In genomic region chr17:31583781-31584180, GRCm38 (mm10) we compare ENCODE assay signal across 28 mouse cellular contexts. TPM values are rescaled to one million over a fixed set of nuclear protein-coding genes. Genes with fewer than 3 reads are reported as not detected.
A peak's percentile ranks its signal among the peaks of the same experiment; 100 is the strongest.
DNase-seq lines count a peak whose midpoint lies in the region; ATAC-seq and TF ChIP-seq lines count a peak whose summit lies in the region.
"Had no signal": no experiment of that assay in that cellular context is flagged by ENCODE, and none has a peak within 500 bp of the region (broad histone marks: within the 10 kb centered on the region; RNA-seq: fewer than 3 reads in every experiment).

No protein-coding gene starts in this region.

- no peak for DNase-seq in intestine, embryonic 14.5 days (ENCODE audit: low spot score)
- DNase-seq in retina, postnatal 7 days (ENCODE audit: low read depth, low spot score): peak; percentile 13
- DNase-seq in retina, postnatal 1 day: no peak
- no peak for DNase-seq in kidney, postnatal 4 days
- DNase-seq: adrenal gland, postnatal 25 days; cerebellum, adult 18-20 months; cerebellum, postnatal 10 days; gastrocnemius, adult 2 months; gastrocnemius, postnatal 36 days; heart, adult 2 months; heart, postnatal 14 days; kidney, adult 18-20 months; kidney, postnatal 25 days; right cerebral cortex, postnatal 4 days; thymus, postnatal 4 days had no signal

- no peaks in the 10 kb centered on the region for H3K27me3 ChIP-seq in forebrain, embryonic 12.5 days
- no peaks in the 10 kb centered on the region for H3K27me3 ChIP-seq in forebrain, embryonic 15.5 days
- no peaks in the 10 kb centered on the region for H3K27me3 ChIP-seq in intestine, embryonic 14.5 days (replicated peaks; ENCODE audit: control insufficient read depth, insufficient read depth, low read length)
- no peaks in the 10 kb centered on the region for H3K27me3 ChIP-seq in intestine, postnatal 0 days (replicated peaks; ENCODE audit: control insufficient read depth, insufficient read depth, low read length)
- H3K27me3 ChIP-seq: embryonic facial prominence, embryonic 15.5 days; forebrain, embryonic 13.5 days; kidney, embryonic 15.5 days; limb, embryonic 13.5 days; lung, embryonic 15.5 days; midbrain, embryonic 13.5 days; neural tube, embryonic 12.5 days had no signal

- H3K36me3 ChIP-seq in forebrain, embryonic 12.5 days (replicated peaks): peaks cover 8% of the 10 kb centered on the region
- H3K36me3 ChIP-seq in forebrain, embryonic 15.5 days: peaks cover 8% of the 10 kb centered on the region; the same call in 1 of the 2 replicates
- H3K36me3 ChIP-seq in intestine, embryonic 14.5 days (ENCODE audit: control insufficient read depth, insufficient read depth, low read length): peaks cover 14% of the 10 kb centered on the region
- 0 out of 2 replicates have a peak, but pooled peaks cover 7% of the 10 kb centered on the region for H3K36me3 ChIP-seq in intestine, postnatal 0 days (ENCODE audit: control insufficient read depth, insufficient read depth)

- H3K9ac ChIP-seq in forebrain, embryonic 12.5 days: no peak overlapping the region
- no peak overlapping the region for H3K9ac ChIP-seq in forebrain, embryonic 15.5 days (replicated peaks)
- no peak overlapping the region for H3K9ac ChIP-seq in intestine, embryonic 14.5 days (ENCODE audit: low read length)
- no peak overlapping the region for H3K9ac ChIP-seq in intestine, postnatal 0 days (ENCODE audit: low read depth, low read length)
- H3K9ac ChIP-seq: embryonic facial prominence, embryonic 15.5 days; forebrain, embryonic 13.5 days; kidney, embryonic 15.5 days; lung, embryonic 15.5 days; midbrain, embryonic 13.5 days; neural tube, embryonic 12.5 days had no signal

- no peak overlapping the region for H3K4me2 ChIP-seq in forebrain, embryonic 12.5 days
- H3K4me2 ChIP-seq in forebrain, embryonic 15.5 days (replicated peaks): no peak overlapping the region
- no peak overlapping the region for H3K4me2 ChIP-seq in intestine, embryonic 14.5 days (ENCODE audit: low read length)
- H3K4me2 ChIP-seq in intestine, postnatal 0 days (replicated peaks; ENCODE audit: low read depth): no peak overlapping the region
- H3K4me2 ChIP-seq: embryonic facial prominence, embryonic 15.5 days; forebrain, embryonic 13.5 days; kidney, embryonic 15.5 days; limb, embryonic 13.5 days; liver, embryonic 11.5 days; lung, embryonic 15.5 days; midbrain, embryonic 13.5 days; neural tube, embryonic 12.5 days had no signal

- no peak for ATAC-seq in forebrain, embryonic 12.5 days (ENCODE audit: low FRiP score)
- ATAC-seq in forebrain, embryonic 15.5 days (replicated peaks): no peak
- ATAC-seq in intestine, embryonic 14.5 days (replicated peaks; ENCODE audit: low FRiP score, low TSS enrichment, low read depth): no peak
- no peak for ATAC-seq in intestine, postnatal 0 days
- ATAC-seq: forebrain, embryonic 13.5 days; midbrain, embryonic 13.5 days had no signal

- H3K4me1 ChIP-seq in forebrain, embryonic 12.5 days: peaks cover 18% of the 10 kb centered on the region
- peaks cover 33% of the 10 kb centered on the region for H3K4me1 ChIP-seq in forebrain, embryonic 15.5 days
- peaks cover 3% of the 10 kb centered on the region for H3K4me1 ChIP-seq in intestine, embryonic 14.5 days (replicated peaks; ENCODE audit: control insufficient read depth, insufficient read depth, low read length)
- H3K4me1 ChIP-seq in intestine, postnatal 0 days (replicated peaks; ENCODE audit: control insufficient read depth, insufficient read depth, low read length): no peaks in the 10 kb centered on the region

- no peaks in the 10 kb centered on the region for H3K9me3 ChIP-seq in forebrain, embryonic 12.5 days
- no peaks in the 10 kb centered on the region for H3K9me3 ChIP-seq in forebrain, embryonic 15.5 days
- no peaks in the 10 kb centered on the region for H3K9me3 ChIP-seq in intestine, embryonic 14.5 days (ENCODE audit: control insufficient read depth, low read length)
- no peaks in the 10 kb centered on the region for H3K9me3 ChIP-seq in intestine, postnatal 0 days (ENCODE audit: control insufficient read depth)
- H3K9me3 ChIP-seq: embryonic facial prominence, embryonic 15.5 days; forebrain, embryonic 13.5 days; hindbrain, embryonic 10.5 days; kidney, embryonic 15.5 days; limb, embryonic 13.5 days; lung, embryonic 15.5 days; midbrain, embryonic 13.5 days; neural tube, embryonic 12.5 days had no signal

- H3K4me3 ChIP-seq in forebrain, embryonic 12.5 days (replicated peaks): no peak overlapping the region
- no peak overlapping the region for H3K4me3 ChIP-seq in forebrain, embryonic 15.5 days
- H3K4me3 ChIP-seq in intestine, embryonic 14.5 days (ENCODE audit: low read depth, low read length): no peak overlapping the region
- H3K4me3 ChIP-seq in intestine, postnatal 0 days (ENCODE audit: low read depth, low read length): no peak overlapping the region
- H3K4me3 ChIP-seq: embryonic facial prominence, embryonic 15.5 days; forebrain, embryonic 13.5 days; gastrocnemius, adult 2 months; heart, adult 2 months; hindbrain, embryonic 10.5 days; kidney, embryonic 15.5 days; layer of hippocampus, adult 2 months; limb, embryonic 13.5 days; lung, embryonic 15.5 days; midbrain, embryonic 13.5 days; neural tube, embryonic 12.5 days had no signal

- WGBS in forebrain, embryonic 12.5 days: 88% methylated on average over 6 of the region's 6 CpGs
- 84% methylated on average over 6 of the region's 6 CpGs for WGBS in forebrain, embryonic 15.5 days
- 84% methylated on average over 6 of the region's 6 CpGs for WGBS in intestine, embryonic 14.5 days
- 86% methylated on average over 6 of the region's 6 CpGs for WGBS in intestine, postnatal 0 days

- 0 out of 2 replicates have a peak overlapping the region, but pooled peaks have one; percentile 14 for H3K27ac ChIP-seq in forebrain, embryonic 12.5 days
- H3K27ac ChIP-seq in forebrain, embryonic 15.5 days (replicated peaks): no peak overlapping the region
- peak overlapping the region; percentile 22; the same call in 1 of the 2 replicates for H3K27ac ChIP-seq in intestine, embryonic 14.5 days (ENCODE audit: low read depth)
- no peak overlapping the region for H3K27ac ChIP-seq in intestine, postnatal 0 days (ENCODE audit: low read depth, low read length)
- H3K27ac ChIP-seq: forebrain, embryonic 13.5 days; gastrocnemius, adult 2 months; heart, adult 2 months; hindbrain, embryonic 10.5 days; kidney, embryonic 15.5 days; layer of hippocampus, adult 2 months; limb, embryonic 13.5 days; lung, embryonic 15.5 days; neural tube, embryonic 12.5 days had no signal

- TF ChIP-seq CTCF in intestine, postnatal 0 days (IDR thresholded peaks at IDR 0.05; ENCODE audit: low read depth): no peak

RNA-seq across cellular contexts. Expression of gene Pknox1, which starts 19.2 kb away (rescaled TPM):
- 30.6 and 31.3 TPM in 2 replicates for polyA plus RNA-seq in forebrain, embryonic 12.5 days (2016; fragmentation: Nextera tagmentation; extraction: Ambion mirVana)
- 31.3 and 33.2 TPM in 2 replicates for polyA plus RNA-seq in forebrain, embryonic 15.5 days (2015; fragmentation: Nextera tagmentation; extraction: Ambion mirVana)
- 39.4 and 43.5 TPM in 2 replicates for polyA plus RNA-seq in intestine, embryonic 14.5 days (2014; fragmentation: Nextera tagmentation; extraction: Ambion mirVana)
- polyA plus RNA-seq in intestine, postnatal 0 days (2015; fragmentation: Nextera tagmentation; extraction: Ambion mirVana): 10.3 and 11.2 TPM in 2 replicates

RNA-seq across cellular contexts. Expression of gene Cbs, which starts 53.3 kb away (rescaled TPM):
- 2.6 and 2.7 TPM in 2 replicates for polyA plus RNA-seq in forebrain, embryonic 12.5 days (2016; fragmentation: Nextera tagmentation; extraction: Ambion mirVana)
- polyA plus RNA-seq in forebrain, embryonic 15.5 days (2015; fragmentation: Nextera tagmentation; extraction: Ambion mirVana): 9.8 and 10.6 TPM in 2 replicates
- 2.1 and 5.9 TPM in 2 replicates for polyA plus RNA-seq in intestine, embryonic 14.5 days (2014; fragmentation: Nextera tagmentation; extraction: Ambion mirVana)
- 0.09 and 0.55 TPM in 2 replicates for polyA plus RNA-seq in intestine, postnatal 0 days (2015; fragmentation: Nextera tagmentation; extraction: Ambion mirVana)

Comparison
In these comparisons a context has a peak if more than half of its experiments do, and no peak if none do; other contexts are left out.
1. H3K27ac ChIP-seq: peak in forebrain, embryonic 12.5 days (single experiment) and intestine, embryonic 14.5 days (single experiment); none in forebrain, embryonic 15.5 days (single experiment) and intestine, postnatal 0 days (single experiment).